Mouse (Mus musculus) bone marrow, adult 2 months (tissue): ENCODE results near the gene Gal3st2.

Source experiments
- CTCF ChIP-seq: fragments of 200-500 bp; IDR thresholded peaks from 2 replicates; pipeline ENCODE4 v1.5.1; 2011; ENCODE audit warnings: low read length, control low read depth; ENCODE audit not compliant: control insufficient read depth, insufficient read depth
- POLR2A ChIP-seq: fragments of 200-500 bp; IDR thresholded peaks from 2 replicates; pipeline ENCODE4 v1.6.1; 2011; ENCODE audit warnings: low read depth, mild to moderate bottlenecking, control low read depth, low read length, borderline replicate concordance; ENCODE audit not compliant: control insufficient read depth

GRCm38 (mm10) chr1:93818722-93819121 lies 42.4 kb upstream of the Gal3st2 start:
- TF ChIP-seq CTCF (no peak), POLR2A (no peak)
